Mouse (Mus musculus): ENCODE data around the gene Imp3.
"Not testable (repeated sequence)": the region's sequence is repeated elsewhere in the genome, so short reads cannot be mapped to it uniquely, and the experiment has no call there.

The Imp3 gene

DNA sequence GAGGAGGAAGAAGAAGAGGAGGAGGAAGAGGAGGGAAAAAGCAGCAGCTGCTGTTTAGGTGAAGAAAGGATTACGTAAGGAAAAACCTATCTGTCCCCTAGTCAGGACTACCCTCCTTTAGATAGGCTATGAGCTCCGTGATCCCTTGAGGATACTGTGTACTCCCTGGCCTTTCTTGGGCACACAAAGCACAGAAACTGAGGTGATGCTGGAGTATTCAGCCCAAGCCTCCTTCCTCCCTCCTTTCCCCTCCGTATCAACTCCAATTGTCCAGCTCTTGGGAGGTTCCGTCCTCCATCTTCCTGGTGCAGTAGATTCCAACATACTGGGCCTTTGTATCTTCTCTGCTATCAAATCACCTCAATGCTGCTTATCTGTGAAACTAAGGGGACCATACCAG is 14.5 kb upstream of the Imp3 start:
- no peak for DNase-seq (ENCODE audit: low read depth, low spot score)

DNA sequence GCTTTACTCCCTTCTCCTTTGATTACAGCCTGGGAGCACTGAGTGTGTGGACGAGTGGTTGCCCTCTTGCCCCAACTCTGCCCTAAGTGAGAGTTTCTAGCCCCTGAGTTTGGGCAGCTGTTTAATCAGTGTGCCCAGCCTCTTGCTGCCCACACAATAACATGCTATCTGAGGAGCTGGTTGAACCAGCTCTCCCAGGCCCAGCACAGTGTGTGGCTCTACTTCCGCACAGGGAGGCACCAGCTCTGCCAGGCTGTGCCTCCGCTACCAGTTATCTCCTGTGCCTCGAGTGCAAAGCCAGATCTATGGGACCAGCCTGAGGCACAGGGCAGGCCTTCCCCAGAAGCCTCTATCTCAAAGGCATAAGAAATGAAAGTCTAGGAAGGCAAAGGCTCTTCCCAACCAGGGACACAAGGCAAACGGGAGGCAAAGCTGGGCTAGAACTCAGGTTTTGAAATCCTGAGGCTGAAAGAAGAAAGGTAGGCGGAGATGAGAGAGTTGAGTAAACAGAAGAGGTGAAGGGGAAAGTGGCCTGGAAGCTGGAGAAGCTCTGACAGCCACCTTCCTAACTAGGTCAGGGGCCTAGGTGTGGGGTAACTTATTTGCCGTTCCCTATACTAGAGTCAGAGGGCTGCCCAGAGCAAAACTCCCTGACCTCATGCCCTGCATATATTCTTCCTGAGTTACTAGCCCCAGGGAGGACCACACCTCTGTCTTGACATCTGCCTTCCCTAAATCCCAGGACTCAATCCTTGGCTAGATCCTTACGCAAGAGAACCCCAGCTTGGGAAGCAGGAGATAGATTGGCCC is 13.2 kb upstream of the Imp3 start:
- DNase-seq (ENCODE audit: low read depth, low spot score): no peak

DNA sequence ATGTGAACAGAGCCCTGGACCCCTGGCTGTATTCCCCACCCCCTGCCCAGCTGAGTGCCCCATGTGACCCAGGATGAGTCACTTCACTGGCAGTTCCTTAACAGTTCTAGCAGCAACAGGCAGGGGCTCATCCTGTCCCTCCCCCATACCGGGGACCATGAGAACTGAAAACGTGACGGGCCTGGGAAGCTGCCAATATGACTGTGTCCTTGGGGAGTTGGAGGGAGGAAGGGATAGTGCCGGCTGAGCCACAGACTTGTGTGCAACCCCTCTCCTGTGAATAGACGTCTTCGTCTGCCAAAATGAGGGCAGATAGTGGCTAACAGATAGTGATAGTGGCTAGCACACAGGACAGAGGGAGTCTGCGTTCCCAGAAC is 12.6 kb upstream of the Imp3 start:
- peak; percentile 92 for DNase-seq (ENCODE audit: low read depth, low spot score)

DNA sequence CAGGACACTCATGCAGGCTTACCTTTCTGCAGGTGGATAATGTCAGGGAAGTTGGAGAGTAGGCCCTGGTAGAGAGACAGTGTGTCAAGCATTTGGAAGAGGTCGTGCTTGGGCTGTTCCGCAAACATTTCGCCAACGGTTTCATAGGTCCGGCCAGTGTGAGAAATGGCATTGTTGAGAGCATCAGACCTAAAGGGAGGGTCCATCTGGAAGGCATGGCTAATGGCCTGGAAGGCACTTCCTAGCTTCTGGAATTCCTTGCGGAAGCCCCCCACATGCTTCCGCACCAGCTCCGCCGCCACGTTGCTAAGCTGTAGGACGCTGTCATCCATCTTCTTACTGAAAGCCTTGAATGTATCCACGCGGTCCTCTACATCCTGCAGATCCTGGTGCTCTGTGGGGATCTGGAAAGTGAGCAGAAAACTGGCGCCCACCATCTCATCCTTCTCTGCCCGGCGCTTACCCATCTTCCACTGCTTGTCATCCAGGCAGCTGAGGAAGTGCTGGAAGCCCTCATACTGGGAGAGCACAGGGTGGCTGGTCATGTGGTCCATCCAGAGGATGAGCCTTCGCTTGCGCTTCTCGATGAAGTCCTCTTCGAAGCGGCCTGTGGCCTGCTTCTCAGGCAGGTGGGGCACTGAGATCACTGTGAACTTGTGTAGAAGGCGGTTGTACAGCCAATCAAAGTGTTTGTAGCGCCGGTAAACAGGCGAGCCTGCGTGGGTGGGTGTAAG is 11.8 kb upstream of the Imp3 start:
- no peak for DNase-seq (ENCODE audit: low read depth, low spot score)

DNA sequence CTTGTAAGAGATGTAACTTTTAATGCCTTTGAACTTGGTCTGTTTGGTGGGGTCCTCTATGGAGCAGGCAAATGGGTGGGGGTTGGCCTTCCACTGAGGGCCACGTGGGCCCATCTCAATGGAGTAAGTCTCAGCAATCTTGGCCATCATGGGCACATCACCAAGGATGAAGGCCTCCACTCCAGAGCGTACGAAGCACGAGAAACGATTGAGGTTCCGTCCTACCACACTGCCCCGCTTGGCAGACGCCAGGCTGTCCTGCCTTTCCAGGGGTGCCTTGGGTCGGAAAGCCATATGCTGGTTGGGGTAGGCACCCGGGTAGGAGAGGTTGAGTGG is 11.3 kb upstream of the Imp3 start:
- DNase-seq (ENCODE audit: low read depth, low spot score): no peak

DNA sequence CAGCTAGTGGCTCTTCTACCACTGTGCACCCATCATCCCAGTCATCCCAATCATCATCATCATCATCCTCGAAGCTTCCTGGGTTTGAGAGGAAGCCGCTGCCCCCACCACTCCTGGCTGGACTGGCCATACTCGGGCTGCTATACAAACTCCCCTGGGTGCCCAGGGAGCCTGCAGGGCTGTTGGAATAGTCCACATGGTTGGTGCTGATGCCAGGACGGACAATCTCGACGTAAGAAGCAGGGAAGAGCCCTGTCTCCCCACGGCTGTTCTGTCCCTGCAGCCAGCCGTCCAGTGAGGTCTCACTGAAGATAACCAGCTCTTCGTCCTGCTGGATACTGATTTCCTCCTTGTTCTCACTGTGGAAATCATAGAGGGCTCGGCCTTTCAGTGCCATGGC is 10.9 kb upstream of the Imp3 start:
- DNase-seq (ENCODE audit: low read depth, low spot score): no peak

DNA sequence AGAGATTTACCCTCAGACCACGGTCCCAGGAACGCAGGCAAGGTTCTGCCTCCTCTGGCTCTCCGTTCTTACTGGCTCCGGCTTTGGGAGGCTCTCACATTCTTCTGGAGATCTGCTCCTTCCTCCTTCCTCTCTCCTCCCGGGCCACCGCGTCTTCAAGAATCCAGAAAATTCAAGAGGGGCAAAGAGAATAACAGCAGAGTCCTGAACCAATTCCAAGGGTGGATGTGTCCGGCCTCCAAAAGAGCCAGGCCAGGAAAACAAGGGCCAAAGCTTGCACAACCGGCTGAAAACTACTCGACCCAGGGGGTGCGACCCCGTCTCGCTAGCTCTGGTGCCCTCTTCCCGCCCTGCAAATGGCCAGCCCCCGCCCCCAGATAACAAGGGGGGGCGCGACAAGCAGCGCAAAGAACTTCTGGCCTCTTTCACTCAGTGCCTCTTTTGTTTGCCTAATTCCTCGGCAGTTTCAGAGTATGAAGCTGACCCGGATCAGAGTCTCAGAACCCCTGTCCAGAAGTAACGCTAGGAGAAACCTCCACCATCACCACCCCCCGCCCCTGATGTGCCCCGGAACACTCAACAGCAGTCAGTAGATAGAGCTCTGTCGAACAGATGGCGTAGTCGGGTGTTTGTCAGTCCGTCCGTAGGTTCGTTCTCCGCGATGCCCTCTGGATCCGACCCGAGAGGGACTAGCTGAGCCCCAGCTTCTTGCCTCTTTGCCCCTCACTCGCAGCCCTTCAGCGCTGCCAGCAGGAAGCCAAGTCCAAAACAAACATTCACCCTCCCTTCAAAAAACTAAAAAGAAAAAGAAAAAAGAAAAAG is 9.9 kb upstream of the Imp3 start:
- peak; percentile 63 for DNase-seq (ENCODE audit: low read depth, low spot score)

DNA sequence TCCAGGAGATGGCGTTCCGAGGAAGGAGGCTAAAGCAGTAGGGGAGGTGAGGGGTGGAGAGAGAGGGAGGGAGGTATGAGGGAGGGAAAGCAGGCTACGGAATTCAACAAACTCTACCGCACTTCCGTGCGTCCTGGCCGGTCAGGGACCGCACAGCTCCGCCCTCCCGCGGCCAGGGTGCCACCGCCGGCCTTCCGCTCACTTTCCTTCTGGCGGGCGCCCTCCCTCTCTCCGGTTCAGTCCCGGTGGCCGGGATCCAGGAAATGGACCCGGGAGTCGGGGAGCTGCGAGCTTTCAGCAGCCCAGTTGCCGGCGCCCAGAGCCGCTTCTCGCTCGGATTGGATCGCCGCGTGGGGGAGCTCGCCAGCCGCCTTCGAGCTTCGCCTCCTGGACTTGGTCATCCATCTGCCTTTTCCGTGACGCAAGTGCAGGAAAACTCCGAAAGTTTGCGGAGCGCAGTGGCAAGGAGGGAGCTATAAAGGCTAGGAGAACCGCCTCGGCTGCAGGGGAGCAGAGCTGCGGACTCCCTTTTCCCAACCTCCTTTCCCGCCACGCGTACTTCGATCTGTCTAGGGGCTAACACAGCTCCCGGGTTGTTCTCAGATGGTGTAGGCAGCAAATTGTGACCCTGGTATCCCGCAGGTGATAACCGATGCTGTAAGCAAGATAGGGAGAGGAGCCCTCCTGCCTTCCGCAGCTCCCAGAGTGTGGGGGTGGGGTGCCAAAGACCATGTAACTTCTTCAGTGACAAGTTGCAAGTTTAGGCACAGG is 9.0 kb upstream of the Imp3 start, which contains the start of gene Snx33:
Gene Snx33, minus strand, starts transcription at position 331 of the 771 bp plus-strand sequence.
- peak; percentile 92 for DNase-seq (ENCODE audit: low read depth, low spot score)

DNA sequence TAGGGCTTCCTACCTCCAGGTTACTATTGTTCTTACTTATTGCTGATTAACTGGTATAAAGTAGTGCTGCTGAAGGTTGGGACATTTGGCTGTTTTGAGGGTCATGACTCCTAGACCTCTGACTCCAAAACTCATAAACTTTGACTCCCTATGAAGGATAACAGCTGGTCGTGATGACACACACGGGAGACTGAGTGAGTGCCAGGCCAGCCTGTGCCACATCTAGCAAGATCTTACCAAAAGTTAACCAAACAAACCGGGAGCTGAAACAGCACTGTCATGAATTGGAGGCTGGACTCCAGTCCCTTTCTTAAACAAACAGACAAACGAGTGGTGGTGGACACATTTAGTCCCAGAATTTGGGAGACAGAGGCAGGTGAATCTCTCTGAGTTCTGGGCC is 7.8 kb upstream of the Imp3 start:
- no peak for DNase-seq (ENCODE audit: low read depth, low spot score)

DNA sequence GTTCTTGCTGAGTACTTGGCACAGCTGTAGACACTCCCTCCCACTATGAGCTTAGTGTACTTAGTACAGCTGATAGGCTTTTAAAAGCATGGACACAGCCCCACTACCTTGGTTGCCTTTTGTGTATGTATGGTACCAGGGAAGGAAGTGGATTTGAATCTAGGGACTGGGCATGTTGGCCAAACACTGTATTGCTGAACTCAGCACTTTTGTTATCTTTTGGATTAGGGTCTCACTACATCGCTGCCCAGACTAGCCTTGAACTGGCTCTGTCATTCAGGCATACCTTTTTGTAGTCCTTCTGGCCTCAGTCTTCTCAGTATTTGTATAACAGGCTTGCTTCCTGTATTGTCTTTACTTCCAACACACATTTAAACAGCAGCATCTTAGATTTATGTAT is 6.7 kb upstream of the Imp3 start:
- no peak for DNase-seq (ENCODE audit: low read depth, low spot score)

DNA sequence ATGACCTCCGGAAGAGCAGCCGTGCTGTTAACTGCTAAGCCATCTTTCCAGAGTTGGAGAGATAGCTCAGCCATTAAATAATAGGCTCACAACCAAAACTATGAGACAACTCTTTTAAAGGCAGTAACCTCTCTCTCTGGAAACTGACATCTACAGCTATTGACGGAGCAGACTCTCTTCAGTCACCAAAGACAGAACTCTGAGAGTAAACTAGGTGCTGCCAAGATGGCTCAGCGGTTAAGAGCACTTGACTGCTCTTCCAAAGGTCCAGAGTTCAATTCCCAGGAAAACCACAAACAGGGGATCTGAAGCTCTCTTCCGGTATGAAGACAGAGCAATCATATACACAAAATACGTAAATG is 433 bp upstream of the Imp3 start:
- no peak for DNase-seq (ENCODE audit: low read depth, low spot score)

DNA sequence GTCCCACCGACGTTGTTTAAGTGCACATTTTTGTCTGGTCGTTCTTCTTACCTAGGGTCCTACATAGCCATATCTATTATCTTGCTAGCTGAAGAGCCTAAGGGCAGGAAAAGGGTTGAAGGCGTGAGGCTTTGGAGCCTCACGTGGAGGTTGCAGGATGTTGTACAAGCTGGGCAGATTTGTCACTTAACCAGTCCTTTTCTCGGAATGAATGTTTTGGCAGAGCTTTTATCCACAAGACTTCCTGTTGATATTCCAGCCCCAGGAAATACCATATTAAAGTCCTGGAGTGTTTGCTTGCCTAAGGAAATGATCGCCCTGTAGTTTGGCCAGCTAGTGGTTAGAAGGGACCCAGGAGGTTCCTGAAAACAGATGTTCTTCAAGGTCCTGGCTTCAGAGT is 1.1 kb downstream of the Imp3 start:
- DNase-seq (ENCODE audit: low read depth, low spot score): peak; percentile 77

DNA sequence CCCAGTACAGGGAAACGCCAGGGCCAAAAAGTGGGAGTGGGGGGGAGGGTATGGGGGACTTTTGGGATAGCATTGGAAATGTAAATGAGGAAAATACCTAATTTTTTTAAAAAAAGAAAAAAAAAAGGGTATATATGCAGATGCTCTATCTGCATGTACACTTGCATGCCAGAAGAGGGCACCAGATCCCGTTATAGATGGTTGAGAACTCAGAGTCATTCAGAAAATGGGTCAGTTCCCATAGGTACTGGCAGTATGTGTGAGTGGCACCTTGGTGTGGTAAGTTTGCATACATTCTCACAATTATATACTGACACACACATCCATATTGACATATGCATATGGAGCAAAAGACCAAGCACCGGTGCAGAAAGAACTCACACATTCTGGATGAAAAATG is 10.2 kb downstream of the Imp3 start:
- peak; percentile 79 for DNase-seq (ENCODE audit: low read depth, low spot score)

DNA sequence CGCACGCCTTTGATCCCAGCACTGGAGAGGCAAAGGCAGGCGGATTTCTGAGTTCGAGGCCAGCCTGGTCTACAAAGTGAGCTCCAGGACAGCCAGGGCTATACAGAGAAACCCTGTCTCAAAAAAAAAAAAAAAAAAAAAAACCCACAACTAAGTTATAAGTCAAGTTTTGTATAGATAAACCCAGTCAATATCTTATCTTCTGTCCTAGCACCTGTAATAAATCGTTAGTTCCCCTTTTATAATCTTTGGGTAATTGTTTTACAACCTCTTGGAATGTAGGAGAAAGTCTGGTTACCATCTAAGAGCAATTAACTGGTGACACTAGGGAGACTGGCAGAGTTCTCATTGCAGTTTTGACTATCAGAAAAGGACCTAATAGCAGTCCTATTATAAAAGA is 11.4 kb downstream of the Imp3 start:
- DNase-seq (ENCODE audit: low read depth, low spot score): not testable (repeated sequence)

DNA sequence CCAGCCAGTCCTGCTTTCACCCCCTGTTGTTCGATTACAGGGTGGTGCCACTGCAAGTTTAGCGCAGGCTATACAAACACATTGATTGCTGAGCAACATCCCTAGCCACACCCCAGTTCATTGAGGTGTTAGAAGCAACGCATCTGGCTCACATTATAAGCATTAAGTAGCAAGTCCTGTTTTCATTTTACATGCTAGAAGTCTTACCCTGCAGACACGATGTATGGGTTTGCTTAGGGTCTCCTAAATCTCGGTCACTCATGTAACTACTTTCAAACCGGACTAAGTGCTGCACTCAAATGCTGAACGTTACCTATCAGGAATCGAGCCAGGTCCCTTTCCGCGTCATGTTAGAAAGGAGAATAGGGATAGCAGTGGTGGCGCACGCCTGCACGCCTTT is 12.5 kb downstream of the Imp3 start:
- peak; percentile 46 for DNase-seq (ENCODE audit: low read depth, low spot score)

DNA sequence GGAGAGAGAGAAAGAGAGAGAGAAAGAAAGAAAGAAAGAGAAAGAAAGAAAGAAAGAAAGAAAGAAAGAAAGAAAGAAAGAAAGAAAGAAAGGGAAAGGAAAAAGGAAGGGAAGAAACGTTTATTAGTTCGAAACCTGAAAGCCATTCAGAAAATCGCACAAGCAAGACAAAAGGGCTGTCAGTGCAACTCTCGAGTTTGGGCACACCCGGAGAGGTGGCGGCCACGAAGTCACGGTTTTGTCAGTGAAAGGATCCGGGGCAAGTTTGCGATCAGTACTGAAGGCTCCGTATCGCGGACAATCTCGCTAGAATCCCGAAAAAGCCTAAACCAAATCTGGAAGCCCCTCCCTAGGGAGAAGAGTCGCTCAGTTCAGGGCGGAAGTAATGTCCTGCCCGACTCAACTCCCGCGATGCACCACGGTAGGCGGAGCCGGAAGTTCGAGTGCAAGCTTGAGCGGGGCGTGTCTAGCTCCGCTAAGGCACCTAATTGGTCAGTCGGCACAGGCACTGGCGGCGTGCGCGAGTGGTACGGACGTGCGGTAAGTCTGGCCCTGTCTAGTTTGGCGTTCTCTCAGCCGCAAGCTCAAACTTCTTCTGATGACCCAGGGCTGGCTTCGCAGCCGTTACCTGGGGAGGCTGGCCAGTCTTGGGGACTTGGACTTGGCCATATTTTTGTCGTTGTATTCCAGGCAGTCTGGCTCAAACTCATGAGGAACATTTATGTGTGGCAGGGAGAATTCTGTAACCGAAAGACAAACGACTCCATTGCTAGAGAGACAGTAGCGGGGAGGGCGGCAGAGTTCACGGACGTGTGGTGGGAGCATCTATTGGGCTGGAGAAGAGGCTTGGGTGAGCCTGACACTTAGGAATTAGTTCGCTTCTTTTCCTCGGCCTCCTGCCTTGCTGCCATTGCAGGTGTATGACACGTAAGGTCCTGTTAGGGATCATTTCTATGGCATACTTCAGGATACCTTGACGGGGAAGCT is 13.4 kb downstream of the Imp3 start, which contains the start of gene Snupn:
Gene Snupn, plus strand, starts transcription at position 465 of the 987 bp plus-strand sequence.
- DNase-seq (ENCODE audit: low read depth, low spot score): peak; percentile 99

DNA sequence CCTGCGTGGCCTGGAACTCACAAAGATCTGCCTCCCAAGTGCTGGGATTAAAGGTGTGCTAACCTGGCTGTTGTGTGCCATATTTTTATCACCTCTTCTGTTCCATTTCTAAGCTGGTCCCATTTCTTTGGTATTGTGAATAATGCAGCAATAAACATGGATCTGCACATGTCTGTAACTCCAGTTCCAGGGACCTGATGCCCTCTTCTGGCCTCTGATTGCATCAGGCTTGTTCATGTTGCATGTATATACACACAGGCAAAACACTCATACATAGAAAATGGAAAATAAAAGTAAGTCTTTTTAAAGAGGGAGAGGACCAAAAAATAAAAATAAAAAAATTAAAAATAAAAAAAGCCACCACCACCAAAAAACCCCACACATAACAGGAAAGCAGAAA is 16.3 kb downstream of the Imp3 start:
- no peak for DNase-seq (ENCODE audit: low read depth, low spot score)

DNA sequence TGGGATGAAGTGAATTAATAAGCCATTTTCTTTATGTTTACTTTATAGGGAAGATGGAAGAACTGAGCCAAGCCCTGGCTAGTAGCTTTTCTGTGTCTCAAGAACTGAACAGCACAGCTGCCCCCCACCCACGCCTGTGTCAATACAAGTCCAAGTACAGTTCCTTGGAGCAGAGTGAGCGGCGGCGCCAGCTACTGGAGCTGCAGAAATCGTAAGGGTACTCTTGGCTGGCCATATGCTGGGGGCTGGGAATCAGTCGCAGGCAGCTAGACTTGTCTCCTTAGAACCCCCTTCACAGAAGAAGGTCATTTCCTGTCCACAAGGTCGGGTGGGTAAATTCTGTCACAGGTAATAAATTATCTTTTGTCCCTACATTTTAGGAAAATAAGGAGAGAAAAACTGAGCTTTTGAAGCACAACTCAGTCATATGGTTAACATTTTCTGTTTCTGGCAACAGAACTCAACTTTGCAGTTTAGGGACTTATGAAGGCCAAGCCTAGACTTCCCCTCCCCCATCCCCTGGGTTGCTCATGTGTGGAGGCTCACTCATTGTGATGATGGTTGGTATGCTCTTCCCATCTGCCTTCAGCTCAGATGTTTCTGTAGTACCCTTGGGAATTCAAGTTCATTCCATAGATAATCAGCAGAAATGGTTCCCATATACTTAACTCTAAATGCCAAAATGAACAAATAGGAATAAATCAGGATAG is 19.8 kb downstream of the Imp3 start:
- no peak for DNase-seq (ENCODE audit: low read depth, low spot score)

DNA sequence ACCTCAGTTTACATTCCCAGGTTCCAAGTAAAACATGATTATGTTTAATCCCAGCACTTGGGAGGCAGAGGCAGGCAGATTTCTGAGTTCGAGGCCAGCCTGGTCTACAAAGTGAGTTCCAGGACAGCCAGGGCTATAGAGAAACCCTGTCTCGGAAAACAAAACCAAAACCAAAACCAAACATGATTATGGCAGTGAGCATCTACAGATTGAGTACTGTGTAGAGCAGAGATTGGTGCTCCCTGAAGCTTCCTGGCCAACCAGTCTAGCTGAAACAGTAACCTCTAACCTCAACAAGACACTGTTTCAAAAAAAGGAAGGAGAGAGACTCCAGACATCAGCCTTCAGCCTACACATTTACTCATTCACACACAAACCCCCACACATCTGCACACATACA is 21.4 kb downstream of the Imp3 start:
- DNase-seq (ENCODE audit: low read depth, low spot score): no peak

DNA sequence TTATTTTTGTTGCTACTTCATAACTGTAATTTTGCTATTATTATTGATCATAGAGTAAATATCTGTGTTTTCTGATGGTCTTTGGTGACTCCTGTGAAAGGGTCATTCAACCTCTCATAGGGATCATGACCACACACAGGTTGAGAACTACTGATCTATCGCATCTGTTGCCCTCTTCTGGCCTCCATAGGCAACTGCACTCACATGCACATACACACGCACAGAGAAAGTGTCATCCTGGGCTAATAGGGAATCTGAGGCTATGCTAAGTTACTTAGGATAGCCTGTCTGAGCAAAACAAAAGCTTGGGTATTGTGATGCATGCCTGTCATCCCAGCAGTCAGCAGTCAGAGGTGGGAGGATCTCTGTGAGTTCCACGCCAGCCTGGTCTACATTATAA is 24.3 kb downstream of the Imp3 start:
- DNase-seq (ENCODE audit: low read depth, low spot score): no peak

All from 3T3-L1 (cell line).